Mouse (Mus musculus): ENCODE measurements around the gene Col5a2.

- TF ChIP-seq POLR2A (IDR thresholded peaks at IDR 0.05; ENCODE audit: insufficient read depth, low read length) (no peak), CTCF (IDR thresholded peaks at IDR 0.05; ENCODE audit: low read depth, low read length) (no peak), EP300 (IDR thresholded peaks at IDR 0.05; ENCODE audit: insufficient read depth, low read depth, low read length) (no peak)
Observed at GRCm38 (mm10) chr1:45541888-45542287, 38.8 kb upstream of the Col5a2 start.
